Mouse (Mus musculus): ENCODE measurements around the gene Sox30.

- no peak for TF ChIP-seq CTCF (IDR thresholded peaks at IDR 0.05; ENCODE audit: low read depth, low read length)
- no peak for TF ChIP-seq POLR2A (IDR thresholded peaks at IDR 0.05; ENCODE audit: borderline replicate concordance, low read depth, low read length)
Observed at GRCm38 (mm10) chr11:45992087-45992486, 12.0 kb downstream of the Sox30 start.

All from bone marrow macrophage, adult 2 months (primary cell).